Mouse (Mus musculus): ENCODE results near the gene Ebf1. TPM values are rescaled to one million over a fixed set of nuclear protein-coding genes. Genes with fewer than 3 reads are reported as not detected.

Gene Ebf1
- total RNA-seq, 2 experiments from 2014 or later = 13.4 to 14.4 TPM

DNA sequence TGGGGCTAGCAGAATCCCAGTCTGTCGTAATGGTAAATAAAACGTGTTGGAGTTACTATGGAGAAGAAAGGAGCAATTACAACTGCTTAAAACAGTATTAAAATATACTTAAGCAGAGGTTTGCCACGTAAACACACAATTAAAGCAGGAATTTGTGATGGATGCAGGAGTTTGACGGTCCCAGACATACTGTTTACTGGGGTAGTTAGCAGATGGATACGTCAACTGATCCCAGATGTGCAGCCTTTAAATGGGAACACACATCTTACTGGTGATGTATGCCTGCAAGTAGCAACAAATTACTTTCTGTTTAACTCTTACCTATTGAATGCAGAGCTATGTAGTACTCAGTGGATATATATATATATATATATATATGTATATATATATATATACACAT is 149.1 kb downstream of the Ebf1 start:
- no peak for DNase-seq
- intact Hi-C loops (cut with DNase I) = no loop called here

DNA sequence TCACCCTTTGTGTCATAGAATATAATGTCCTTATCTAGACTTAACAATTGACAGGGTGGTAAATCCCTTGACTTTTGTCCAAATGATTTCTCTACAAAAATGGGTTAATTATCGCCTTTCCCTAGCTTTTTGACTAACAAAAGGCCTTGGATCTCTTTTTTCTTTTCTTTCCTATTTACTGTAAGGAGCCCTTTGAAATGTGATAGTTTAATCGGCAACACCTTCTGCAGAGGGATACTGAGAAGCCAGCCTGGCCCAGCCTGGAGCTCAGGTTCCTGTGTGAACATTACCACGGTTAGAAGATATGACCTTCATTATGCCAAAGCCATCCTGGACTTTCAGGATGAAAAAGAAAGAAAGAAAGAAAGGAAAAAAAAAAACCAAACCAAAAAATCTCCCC is 150.2 kb downstream of the Ebf1 start:
- DNase-seq = no peak
- intact Hi-C loops (cut with DNase I) = no loop called here

DNA sequence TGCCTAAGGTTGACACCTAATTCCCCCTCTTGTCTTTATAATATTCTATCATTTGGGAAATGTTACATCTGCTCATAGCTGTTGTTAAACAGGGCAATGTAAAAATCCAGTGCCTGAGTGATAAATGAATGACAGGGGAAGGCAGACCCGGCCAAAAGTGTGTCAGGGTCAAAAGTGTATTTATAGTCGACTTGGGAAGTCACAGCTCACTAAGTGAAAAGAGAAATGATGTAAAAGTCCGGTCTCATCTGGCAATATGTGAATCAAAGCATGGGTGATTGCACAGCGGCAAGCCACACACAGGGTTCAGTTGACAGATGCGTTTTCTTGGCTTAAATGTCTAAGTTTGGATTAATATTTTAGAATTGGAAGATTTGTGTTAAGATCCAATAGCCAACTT is 151.2 kb downstream of the Ebf1 start:
- no peak for DNase-seq
- intact Hi-C loops (cut with DNase I) = no loop called here

DNA sequence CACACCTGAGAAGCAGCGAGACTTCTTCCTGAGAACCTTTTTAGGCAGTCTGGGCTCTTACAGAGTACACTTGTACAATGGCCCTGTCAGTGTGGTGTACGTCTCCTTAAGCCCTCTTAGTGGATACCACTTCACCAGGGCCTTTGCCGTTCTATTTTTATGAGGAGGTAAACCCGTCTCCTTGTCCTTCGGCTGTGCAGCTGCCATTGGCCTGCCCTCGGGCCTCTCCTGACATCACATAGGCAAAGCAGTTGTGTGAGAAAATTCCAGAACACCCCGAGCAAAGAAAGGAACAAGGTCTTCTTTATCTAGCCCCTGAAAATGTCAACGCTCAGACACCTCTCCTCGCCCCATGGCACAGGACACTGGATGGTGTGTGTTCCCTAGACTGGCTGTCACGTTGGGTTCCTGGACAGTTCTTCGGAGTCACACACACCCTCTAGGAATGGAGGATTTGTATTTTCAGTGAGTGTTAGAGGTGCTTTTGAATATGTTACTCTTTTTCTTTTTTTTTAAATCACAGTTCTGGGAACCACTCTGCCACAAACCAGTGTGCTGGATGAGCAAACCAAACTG is 154.0 kb downstream of the Ebf1 start:
- DNase-seq = no peak
- intact Hi-C loops (cut with DNase I) = no loop called here

DNA sequence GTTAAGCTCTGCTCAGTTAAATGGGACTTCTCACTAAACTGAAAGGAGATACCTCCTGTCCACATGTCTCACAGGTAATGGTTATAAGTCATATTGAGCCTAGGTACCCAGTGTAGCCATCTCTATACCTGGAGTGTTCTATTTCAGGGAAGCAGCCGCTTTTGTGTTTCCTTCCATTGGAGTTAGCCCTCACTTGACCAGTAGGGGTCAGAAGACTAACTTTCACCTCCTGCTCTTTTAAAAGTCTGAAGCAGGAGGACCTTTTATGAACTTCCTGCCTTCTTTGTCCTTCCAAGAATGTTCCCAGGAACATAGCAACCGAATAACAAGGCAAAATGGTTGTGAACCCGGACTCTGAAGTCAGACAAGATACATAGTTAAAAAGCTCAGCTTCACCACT is 157.3 kb downstream of the Ebf1 start:
- intact Hi-C loops (cut with DNase I) = no loop called here
- no peak for DNase-seq

DNA sequence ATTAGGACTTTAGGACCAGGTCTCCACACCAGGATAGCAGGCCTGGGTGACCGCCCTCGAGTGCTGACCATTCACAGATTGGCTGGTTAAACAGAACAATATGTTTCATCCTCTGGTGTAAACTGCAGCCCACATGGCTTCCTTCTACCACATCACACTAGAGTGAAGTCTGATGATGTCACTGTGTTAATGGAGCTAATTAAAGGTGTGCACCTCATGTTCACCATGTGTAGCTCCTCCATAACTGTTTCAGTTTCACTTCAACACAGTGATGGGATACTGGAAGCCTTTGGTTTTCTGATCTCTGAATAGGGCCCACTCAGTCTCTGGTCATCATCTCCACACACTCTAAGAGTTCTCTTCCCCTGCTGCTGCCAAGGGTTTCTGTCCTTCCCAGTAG is 158.4 kb downstream of the Ebf1 start:
- DNase-seq = no peak
- intact Hi-C loops (cut with DNase I) = no loop called here

DNA sequence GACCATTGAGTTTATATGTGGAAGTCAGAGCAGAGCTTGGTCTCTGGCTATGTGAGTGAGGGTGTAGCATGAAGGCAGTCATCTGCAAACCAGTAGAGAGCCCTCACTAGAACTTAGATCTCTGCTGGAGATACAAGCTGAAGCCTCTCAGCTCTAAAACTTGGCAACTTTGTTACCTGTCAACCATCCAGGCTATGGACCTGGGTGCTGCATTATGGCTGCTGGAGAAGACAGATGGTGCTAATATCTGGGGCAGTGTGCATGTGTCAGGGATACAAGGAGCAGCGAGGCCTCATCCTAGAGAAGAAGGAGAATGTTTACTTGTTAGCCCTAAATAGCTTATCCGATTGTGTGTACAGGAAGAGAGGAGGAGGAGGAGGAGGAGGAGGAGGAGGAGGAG is 159.4 kb downstream of the Ebf1 start:
- DNase-seq = no peak
- intact Hi-C loops (cut with DNase I) = no loop called here

DNA sequence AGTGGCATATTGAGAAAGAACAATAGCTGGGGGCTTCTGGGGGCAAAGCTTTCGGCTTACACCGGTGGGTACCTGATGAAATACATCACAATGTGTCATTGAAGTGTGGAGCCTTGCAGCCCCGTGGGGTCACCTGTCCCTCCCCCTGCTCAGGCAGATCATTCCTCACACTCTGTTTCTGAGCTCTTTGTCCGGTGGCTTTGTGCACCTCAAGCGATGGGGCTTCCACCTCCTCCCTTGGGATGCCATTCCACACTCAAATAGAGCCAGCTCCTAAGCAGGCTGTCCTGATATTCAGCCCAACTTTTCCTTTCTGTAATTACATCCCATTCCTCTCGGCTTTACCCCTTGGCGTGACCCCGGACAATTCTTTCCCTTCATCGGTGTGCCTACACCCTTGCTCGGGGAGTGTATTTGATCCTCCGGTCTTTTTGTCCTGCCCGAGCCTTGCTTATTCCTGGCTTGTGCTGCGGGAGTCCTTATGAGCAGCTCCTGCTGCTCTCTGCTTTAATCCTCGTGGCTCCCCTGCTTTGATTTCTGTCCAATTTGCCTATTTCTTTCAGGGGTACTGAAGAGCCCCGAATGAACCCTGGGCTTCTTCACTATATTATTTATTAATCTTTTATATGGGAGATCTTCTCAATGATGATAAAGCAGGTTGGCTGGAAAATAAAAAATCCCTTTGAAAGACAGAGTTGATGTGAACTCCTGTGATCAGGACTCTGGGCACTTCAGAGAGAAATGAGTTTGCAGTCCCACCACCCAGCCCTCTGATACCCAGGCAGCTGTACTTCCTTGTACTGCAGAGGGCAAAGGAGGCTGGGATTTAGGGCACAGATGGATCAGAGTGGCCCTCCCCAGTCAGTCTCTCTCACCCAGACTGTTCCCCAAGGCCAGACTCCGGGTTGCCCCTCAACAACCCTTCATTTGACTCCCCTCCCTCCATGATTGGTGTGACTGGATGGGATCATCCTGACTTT is 160.5 kb downstream of the Ebf1 start:
- intact Hi-C loops (cut with DNase I) = no loop called here
- DNase-seq = no peak

DNA sequence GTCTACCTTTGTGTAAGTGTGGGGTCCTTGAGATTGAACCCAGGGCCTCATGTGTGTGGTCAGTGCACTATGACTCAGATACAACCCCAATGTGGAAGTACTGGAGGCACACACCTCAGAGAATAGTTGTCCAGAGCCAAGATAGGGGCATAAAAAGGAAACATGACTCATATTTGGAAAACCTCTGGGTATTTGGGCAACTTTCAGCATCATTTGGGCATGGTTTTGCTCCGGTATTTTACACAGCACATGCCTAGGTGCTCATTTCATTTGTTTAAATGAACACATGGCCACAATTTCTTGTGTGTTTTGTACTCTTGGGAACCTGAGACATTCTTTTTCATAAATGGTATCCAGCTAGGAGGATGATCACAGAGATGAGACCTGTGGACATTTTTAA is 161.9 kb downstream of the Ebf1 start:
- DNase-seq = no peak
- intact Hi-C loops (cut with DNase I) = no loop called here

DNA sequence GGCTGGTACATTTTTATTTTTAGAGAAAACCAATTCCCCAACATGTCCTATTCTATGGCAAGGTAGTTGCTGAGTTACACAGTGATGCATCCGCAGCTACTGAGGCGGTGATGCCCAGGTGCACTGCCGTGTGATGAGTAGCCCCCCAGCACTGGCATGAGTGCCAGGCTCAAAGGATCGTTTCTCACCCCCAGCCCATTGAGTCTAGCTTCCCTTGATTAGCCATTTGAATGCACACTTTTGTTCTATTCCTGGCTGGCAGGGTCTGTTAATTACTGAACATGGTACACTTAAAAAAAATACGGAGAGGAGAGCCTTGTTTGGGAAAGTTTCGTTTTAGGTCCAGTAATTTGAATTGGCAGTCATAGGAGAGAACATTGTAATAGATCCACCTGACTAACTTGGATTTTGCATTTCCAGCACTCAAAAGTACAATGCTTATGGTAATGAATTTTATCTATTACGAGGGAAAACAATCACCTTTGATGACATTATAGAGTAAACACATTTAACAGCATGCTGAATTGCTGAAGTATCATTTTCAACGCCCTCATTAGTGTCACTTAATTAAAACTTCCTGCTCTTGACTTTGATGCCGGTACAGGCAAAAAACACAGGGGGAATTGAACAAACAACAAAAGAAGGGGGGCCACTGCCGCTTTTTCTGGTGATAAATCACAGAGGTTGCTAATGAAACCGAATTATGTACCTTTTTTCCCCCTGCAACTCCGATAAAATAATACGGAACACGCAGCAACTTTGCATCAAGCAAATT is 167.3 kb downstream of the Ebf1 start:
- intact Hi-C loops (cut with DNase I) = no loop called here
- DNase-seq = no peak

DNA sequence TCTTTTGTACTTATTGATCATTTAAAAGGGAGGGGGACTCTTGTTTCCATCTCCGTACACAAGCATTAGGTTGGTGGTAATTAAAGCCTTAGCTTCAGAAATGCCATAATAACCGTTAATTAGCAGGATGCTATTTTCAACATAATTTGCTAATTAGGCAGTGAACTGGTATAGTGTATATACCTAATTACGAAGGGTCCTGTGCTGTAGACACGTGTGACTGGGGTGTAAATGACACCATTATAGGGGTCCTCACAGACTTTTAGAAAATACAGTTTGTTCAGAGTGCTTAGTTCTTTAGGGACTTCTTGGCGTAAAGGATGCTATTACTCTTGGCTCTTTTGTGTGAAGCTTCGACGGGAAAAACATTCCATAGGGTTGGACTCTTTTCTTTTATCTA is 167.9 kb downstream of the Ebf1 start:
- intact Hi-C loops (cut with DNase I) = no loop called here
- no peak for DNase-seq

DNA sequence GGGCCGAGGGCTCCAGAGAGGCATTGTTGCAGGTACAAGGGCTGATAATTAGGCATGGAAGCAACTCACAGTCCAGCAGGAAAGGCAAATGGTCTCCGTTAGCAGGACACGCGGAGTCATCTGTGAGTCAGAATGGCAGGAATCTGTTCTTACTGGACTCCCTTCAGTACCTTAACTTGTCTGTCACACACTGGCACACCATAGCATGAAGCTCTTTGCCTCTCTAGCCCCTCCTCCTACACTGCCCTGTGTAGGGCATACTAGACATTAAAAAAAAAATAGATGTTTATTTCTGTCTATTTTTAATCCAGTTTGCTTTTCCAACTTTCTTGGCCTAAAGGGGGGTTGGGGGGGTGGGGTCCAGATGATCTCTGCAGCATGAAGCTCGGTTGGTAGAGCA is 168.4 kb downstream of the Ebf1 start:
- no peak for DNase-seq
- intact Hi-C loops (cut with DNase I) = no loop called here

DNA sequence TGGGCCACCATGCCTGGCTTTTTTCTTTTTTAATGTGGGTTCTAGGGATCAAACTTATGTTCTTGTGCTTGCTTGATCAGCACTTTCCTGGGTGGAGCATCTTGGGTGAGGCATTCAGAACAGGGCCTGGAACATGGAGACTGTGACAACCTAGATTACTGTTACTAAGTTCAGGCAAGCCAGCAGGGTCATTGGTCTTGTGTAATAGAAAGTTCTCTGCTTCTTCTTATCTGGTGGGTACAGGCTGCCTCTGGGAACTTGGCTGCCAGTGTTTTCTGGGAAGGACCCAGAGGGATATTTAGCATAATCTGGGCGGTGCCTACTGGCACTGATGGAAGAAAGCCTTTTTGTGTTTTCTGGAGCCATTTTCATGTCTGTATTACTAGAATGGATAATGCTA is 170.9 kb downstream of the Ebf1 start:
- intact Hi-C loops (cut with DNase I) = no loop called here
- no peak for DNase-seq

DNA sequence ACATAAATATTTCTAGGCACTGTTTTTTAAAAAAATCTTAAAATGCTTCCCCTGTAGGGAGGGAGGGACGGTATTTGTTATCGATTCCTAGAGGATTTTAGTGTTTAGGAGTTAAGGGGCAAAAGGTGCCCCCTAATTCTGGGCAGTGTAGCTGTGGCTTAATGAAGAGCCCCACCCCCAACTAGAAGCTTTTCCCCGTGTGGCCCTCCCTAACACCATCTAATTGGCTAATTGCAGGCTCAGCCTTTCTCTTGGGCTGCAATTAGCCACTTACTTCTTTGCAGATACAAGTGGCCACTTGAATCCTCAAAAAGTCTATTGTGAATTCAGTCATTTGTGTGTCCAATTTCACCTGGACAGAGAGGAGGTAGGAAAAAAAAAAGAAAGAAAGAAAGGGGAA is 175.7 kb downstream of the Ebf1 start:
- intact Hi-C loops (cut with DNase I) = no loop called here
- DNase-seq = no peak

DNA sequence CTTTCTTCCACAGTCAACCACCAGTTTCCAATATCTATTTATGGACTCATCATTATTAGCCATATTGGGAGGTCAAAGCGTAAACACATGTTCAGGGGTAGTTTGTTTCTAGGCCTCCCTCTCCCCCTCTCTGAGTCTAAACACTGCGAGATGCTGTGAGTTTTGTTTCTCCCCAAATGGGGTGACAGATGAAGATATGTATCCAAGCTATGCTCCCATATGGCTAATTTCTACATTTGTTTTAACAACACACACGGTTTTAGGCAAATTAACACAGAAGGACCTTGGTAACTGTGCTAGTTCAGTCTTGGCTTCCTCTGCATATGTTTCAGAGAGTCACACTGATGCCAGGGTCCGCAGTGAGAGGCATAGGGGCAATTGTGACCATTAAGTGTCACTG is 177.8 kb downstream of the Ebf1 start:
- no peak for DNase-seq
- intact Hi-C loops (cut with DNase I) = no loop called here

DNA sequence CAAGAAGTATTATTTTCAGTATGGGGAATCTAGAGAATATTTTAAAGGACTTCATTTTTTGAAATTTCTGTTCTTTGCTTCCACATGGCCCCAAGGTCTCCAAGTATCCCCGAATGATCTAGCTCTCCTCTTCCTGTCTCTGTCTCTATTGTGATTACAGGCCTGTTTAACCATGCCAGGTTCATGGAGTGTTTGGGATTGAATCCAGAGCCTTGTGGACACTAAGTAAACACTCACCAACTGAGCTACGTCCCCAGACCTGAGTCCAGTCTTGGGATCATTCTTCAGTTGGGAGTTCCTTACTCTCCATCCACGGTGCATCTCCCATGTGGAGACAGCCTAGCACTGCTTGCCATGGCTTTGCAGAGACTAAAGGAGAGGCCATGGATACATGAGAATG is 178.7 kb downstream of the Ebf1 start:
- intact Hi-C loops (cut with DNase I) = no loop called here
- no peak for DNase-seq

DNA sequence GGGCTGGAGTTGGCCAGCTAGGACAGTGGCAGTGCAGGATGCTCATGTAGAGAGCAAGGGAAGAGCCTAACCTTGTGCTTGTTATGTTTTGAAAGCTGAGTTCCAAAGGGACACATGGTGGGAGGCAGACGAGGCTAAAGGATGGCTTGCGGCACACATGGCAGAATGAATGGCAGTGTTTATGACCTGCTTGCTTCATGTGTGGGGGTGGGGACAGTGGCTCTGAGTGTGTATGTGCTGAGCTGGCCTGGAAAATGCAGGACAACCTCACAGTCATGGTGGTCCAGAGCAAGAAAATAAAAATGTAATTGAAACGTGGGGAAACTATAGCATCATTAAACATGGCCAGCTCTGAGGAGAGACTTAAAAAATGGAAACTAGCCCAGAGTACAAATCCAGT is 181.2 kb downstream of the Ebf1 start:
- intact Hi-C loops (cut with DNase I) = no loop called here

DNA sequence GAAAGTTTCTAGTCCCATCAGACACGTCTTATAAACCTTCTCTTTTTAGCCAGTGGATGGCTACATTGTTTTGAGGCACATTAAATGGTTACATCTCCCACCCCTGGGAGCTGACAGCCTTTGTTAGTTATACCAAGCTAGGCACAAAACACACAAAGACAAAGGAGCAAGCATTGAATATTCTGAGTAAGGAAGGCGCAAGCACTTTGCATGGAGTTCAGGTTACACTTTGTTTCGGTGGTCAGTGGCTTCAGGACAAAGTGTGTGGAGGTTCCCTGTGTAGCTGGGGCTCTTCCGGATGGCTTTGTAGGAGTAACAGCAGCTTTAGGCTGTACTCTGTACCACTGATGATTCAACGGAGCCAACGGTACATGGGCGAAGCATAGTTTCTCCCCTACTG is 186.9 kb downstream of the Ebf1 start:
- intact Hi-C loops (cut with DNase I) = no loop called here
- DNase-seq = no peak

More for the DNA sequence above, 181.2 kb downstream of the Ebf1 start:
- DNase-seq = no peak

DNA sequence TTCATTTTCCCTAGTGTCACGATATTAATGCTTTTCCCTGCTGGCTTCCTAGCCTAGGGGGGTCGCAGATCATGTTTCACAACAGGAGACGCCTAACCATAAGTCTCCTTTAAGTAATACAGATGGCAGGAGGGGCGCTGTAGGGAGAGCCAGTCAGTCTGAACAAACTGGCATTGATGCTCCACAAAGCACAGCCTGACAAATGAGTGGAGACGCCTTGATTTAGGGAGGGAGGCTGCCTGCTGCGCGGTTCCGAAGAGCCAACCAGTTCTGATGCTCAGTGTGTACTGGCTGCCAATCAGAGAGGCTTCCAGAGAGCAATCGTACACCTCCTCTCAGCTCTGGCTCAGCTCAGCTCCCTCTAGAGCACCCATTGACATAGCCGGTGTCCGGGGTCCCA is 189.5 kb downstream of the Ebf1 start:
- intact Hi-C loops (cut with DNase I) = no loop called here
- DNase-seq = no peak

DNA sequence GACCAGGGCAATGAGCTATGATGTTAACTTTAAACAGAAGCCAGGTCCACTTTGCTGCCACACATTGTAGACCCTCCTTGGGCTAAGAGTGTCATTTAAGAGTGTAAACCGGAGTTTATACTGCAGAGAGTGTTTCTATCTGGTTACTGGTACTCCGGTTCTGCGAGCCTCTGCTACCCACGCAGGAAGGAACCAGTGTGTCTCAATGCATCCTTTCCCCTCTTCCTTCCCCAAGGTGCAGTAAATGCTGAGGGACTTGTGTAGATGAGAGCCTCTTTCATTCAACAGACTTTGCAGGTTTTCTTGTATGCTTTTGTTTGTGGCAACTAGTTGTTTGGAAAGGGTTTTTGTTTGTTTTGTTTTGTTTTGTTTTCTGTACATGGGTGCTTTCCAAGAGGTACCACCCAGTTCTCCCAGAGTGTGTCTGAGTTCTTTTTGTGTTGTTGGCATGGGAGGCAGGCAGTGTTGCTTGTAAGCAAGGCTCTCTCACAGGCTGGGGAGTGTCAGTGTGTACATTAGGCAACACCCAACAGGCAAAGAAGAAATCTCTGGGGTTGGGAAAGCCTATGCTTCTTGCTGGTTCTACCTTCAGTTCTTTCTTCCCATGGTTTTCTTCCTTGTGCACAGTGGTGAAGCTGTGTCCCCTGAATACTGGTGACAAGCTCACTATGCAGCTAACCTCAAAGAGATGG is 191.9 kb downstream of the Ebf1 start:
- intact Hi-C loops (cut with DNase I) = no loop called here
- no peak for DNase-seq

DNA sequence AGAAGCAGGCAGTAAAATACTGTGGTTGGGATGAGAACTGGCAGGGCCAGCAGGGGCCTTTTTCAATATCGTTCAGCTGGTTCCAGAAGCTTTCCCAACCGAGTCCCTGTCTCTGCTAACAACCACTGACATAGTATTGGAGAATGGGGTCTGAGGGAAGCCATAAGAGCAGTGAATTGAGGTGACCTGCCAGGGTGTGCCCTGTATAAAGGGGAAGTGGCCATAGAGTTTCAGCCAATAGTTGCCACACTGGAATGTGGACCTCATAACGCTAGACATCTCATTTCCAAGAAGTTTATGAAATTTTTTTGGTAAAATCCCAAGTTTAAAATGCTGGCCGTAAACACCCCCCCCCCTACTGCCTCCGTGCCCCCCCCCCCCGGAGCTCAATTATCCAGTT is 193.9 kb downstream of the Ebf1 start:
- intact Hi-C loops (cut with DNase I) = no loop called here
- DNase-seq = no peak
